ENCODE assay signal across 10 mouse cellular contexts in genomic region chr9:120778423-120778822, GRCm38 (mm10).
A peak's percentile ranks its signal among the peaks of the same experiment; 100 is the strongest.
DNase-seq lines count a peak whose midpoint lies in the region; ATAC-seq and TF ChIP-seq lines count a peak whose summit lies in the region.
"Had no signal": no experiment of that assay in that cellular context is flagged by ENCODE, and none has a peak within 500 bp of the region (broad histone marks: within the 10 kb centered on the region; RNA-seq: fewer than 3 reads in every experiment).

No protein-coding gene starts in this region.

- no peak for DNase-seq in left cerebral cortex, adult 2 months (ENCODE audit: extremely low spot score in 1 of 2, low spot score in 2 of 2)
- DNase-seq in left cerebral cortex, adult 11 months (ENCODE audit: low spot score), result no peak
- no peak for DNase-seq in cerebellum, postnatal 36 days
- no peak for DNase-seq in urinary bladder, postnatal 36 days (ENCODE audit: low spot score in 2 of 2)
- DNase-seq: cerebellum, postnatal 14 days; right cerebral cortex, postnatal 14 days had no signal

- H3K4me3 ChIP-seq in left cerebral cortex, adult 2 months, result no peak overlapping the region
- H3K4me3 ChIP-seq in heart, embryonic 15.5 days, result no peak overlapping the region
- H3K4me3 ChIP-seq in limb, embryonic 12.5 days (replicated peaks), result no peak overlapping the region
- no peak overlapping the region for H3K4me3 ChIP-seq in stomach, embryonic 15.5 days (replicated peaks)
- no peak overlapping the region for H3K4me3 ChIP-seq in midbrain, embryonic 15.5 days

- H3K4me2 ChIP-seq in heart, embryonic 15.5 days, result no peak overlapping the region
- no peak overlapping the region for H3K4me2 ChIP-seq in limb, embryonic 12.5 days
- no peak overlapping the region for H3K4me2 ChIP-seq in stomach, embryonic 15.5 days
- H3K4me2 ChIP-seq in midbrain, embryonic 15.5 days, result no peak overlapping the region

- intact Hi-C loops in left cerebral cortex, adult 2 months (cut with DNase I), result loop anchor here (5.0 to 10.0 kb wide), 3 partner anchors 79 to 174 kb away; no protein-coding TSS in a partner anchor

- TF ChIP-seq CTCF in left cerebral cortex, adult 2 months (IDR thresholded peaks at IDR 0.05), result no peak

- no peaks in the 10 kb centered on the region for H3K27me3 ChIP-seq in heart, embryonic 15.5 days
- no peaks in the 10 kb centered on the region for H3K27me3 ChIP-seq in limb, embryonic 12.5 days
- H3K27me3 ChIP-seq in stomach, embryonic 15.5 days (replicated peaks), result no peaks in the 10 kb centered on the region
- no peaks in the 10 kb centered on the region for H3K27me3 ChIP-seq in midbrain, embryonic 15.5 days (replicated peaks)

- peaks cover 24% of the 10 kb centered on the region for H3K4me1 ChIP-seq in heart, embryonic 15.5 days (replicated peaks)
- peaks cover 23% of the 10 kb centered on the region for H3K4me1 ChIP-seq in limb, embryonic 12.5 days (replicated peaks)
- peaks cover 10% of the 10 kb centered on the region; the same call in 1 of the 2 replicates for H3K4me1 ChIP-seq in stomach, embryonic 15.5 days
- no peaks in the 10 kb centered on the region for H3K4me1 ChIP-seq in midbrain, embryonic 15.5 days

- H3K27ac ChIP-seq in left cerebral cortex, adult 2 months, result peak overlapping the region; percentile 63
- H3K27ac ChIP-seq in heart, embryonic 15.5 days, result peak overlapping the region; percentile 81
- H3K27ac ChIP-seq in limb, embryonic 12.5 days, result peak overlapping the region; percentile 64
- H3K27ac ChIP-seq in stomach, embryonic 15.5 days, result peak overlapping the region; percentile 38; the same call in 1 of the 2 replicates
- no peak overlapping the region for H3K27ac ChIP-seq in midbrain, embryonic 15.5 days

- ATAC-seq in heart, embryonic 15.5 days (replicated peaks; ENCODE audit: insufficient number of reproducible peaks, insufficient read depth, low FRiP score, low read depth), result peak; percentile 51
- no peak for ATAC-seq in limb, embryonic 12.5 days (ENCODE audit: insufficient number of reproducible peaks, insufficient read depth, low FRiP score, low TSS enrichment, low read depth)
- ATAC-seq in stomach, embryonic 15.5 days (ENCODE audit: insufficient read depth, low FRiP score, low read depth), result no peak
- no peak for ATAC-seq in midbrain, embryonic 15.5 days (replicated peaks)

- WGBS in heart, embryonic 15.5 days, result 22% methylated on average over 2 of the region's 2 CpGs
- WGBS in limb, embryonic 12.5 days, result 38% methylated on average over 2 of the region's 2 CpGs
- WGBS in stomach, embryonic 15.5 days, result 45% methylated on average over 2 of the region's 2 CpGs
- 75% methylated on average over 2 of the region's 2 CpGs for WGBS in midbrain, embryonic 15.5 days

- H3K9me3 ChIP-seq in heart, embryonic 15.5 days (replicated peaks), result no peaks in the 10 kb centered on the region
- H3K9me3 ChIP-seq in limb, embryonic 12.5 days, result no peaks in the 10 kb centered on the region
- H3K9me3 ChIP-seq in stomach, embryonic 15.5 days, result no peaks in the 10 kb centered on the region
- no peaks in the 10 kb centered on the region for H3K9me3 ChIP-seq in midbrain, embryonic 15.5 days

- no peaks in the 10 kb centered on the region for H3K36me3 ChIP-seq in heart, embryonic 15.5 days
- no peaks in the 10 kb centered on the region for H3K36me3 ChIP-seq in limb, embryonic 12.5 days
- no peaks in the 10 kb centered on the region for H3K36me3 ChIP-seq in stomach, embryonic 15.5 days
- no peaks in the 10 kb centered on the region for H3K36me3 ChIP-seq in midbrain, embryonic 15.5 days (replicated peaks)

- no peak overlapping the region for H3K9ac ChIP-seq in heart, embryonic 15.5 days
- no peak overlapping the region for H3K9ac ChIP-seq in limb, embryonic 12.5 days (replicated peaks)
- H3K9ac ChIP-seq in stomach, embryonic 15.5 days, result no peak overlapping the region
- no peak overlapping the region for H3K9ac ChIP-seq in midbrain, embryonic 15.5 days
